Mouse (Mus musculus): ENCODE data around the gene Apex2. TPM values are rescaled to one million over a fixed set of nuclear protein-coding genes. Genes with fewer than 3 reads are reported as not detected.

Apex2 gene
- polyA plus RNA-seq, 1 experiment from 2014 or later = 28.4 TPM

- no peaks in the 10 kb centered on the region for H3K4me1 ChIP-seq
- no peak overlapping the region for H3K4me3 ChIP-seq
- H3K27ac ChIP-seq = no peak overlapping the region
- 82% methylated on average over 1 of the region's 1 CpGs for WGBS
- DNase-seq (ENCODE audit: low spot score) = no peak
- H3K9me3 ChIP-seq = no peaks in the 10 kb centered on the region
- H3K36me3 ChIP-seq = no peaks in the 10 kb centered on the region
- no peaks in the 10 kb centered on the region for H3K27me3 ChIP-seq (ENCODE audit: insufficient read depth, poor library complexity, severe bottlenecking)
Observed at GRCm38 (mm10) chrX:150471416-150471815, 118.3 kb downstream of the Apex2 start.

Small RNAs within 50 kb of the gene (microRNA-seq; reads per million reads assigned to microRNA genes)
- gene Mir3620 = not detected

Other genes with a start within 250 kb of the Apex2 start
- gene Tmem29, start 130.7 kb downstream of the Apex2 start, polyA plus RNA-seq (2016; fragmentation: Nextera tagmentation; extraction: Ambion mirVana) = 23.9 and 30.0 TPM in 2 replicates
- gene Alas2, start 42.5 kb downstream of the Apex2 start, polyA plus RNA-seq (2016; fragmentation: Nextera tagmentation; extraction: Ambion mirVana) = 143 and 161 TPM in 2 replicates
- 10.1 and 13.2 TPM in 2 replicates for gene Pfkfb1, start 1.6 kb downstream of the Apex2 start, polyA plus RNA-seq (2016; fragmentation: Nextera tagmentation; extraction: Ambion mirVana)
- gene Tro, start 67.7 kb upstream of the Apex2 start, polyA plus RNA-seq (2016; fragmentation: Nextera tagmentation; extraction: Ambion mirVana) = 31.0 and 32.1 TPM in 2 replicates
- 638 and 695 TPM in 2 replicates for gene Maged2, start 224.5 kb upstream of the Apex2 start, polyA plus RNA-seq (2016; fragmentation: Nextera tagmentation; extraction: Ambion mirVana)

Data from heart, embryonic 10.5 days (tissue).